Mouse (Mus musculus) frontal cortex, adult 2 months (tissue): ENCODE data around the gene Ehhadh. TPM values are rescaled to one million over a fixed set of nuclear protein-coding genes. Genes with fewer than 3 reads are reported as not detected.
"Not testable (repeated sequence)": the region's sequence is repeated elsewhere in the genome, so short reads cannot be mapped to it uniquely, and the experiment has no call there.

Experiments used
- DNase-seq, 2 experiments: peaks; one replicate each; pipeline ENCODE4 v3.0.0; 2022; ENCODE audit warnings: low spot score in 1 of 2; ENCODE audit errors: extremely low spot score in 1 of 2
- polyA plus RNA-seq: library from polyadenylated mRNA; depleted of rRNA; stranded (reverse); fragments of >200 nt; gene quantifications from 2 replicates; pipeline ENCODE4 v1.2.3, GENCODE M21; 2012; rRNA removed

The Ehhadh gene
- 5.7 and 6.1 TPM in 2 replicates for polyA plus RNA-seq

DNA sequence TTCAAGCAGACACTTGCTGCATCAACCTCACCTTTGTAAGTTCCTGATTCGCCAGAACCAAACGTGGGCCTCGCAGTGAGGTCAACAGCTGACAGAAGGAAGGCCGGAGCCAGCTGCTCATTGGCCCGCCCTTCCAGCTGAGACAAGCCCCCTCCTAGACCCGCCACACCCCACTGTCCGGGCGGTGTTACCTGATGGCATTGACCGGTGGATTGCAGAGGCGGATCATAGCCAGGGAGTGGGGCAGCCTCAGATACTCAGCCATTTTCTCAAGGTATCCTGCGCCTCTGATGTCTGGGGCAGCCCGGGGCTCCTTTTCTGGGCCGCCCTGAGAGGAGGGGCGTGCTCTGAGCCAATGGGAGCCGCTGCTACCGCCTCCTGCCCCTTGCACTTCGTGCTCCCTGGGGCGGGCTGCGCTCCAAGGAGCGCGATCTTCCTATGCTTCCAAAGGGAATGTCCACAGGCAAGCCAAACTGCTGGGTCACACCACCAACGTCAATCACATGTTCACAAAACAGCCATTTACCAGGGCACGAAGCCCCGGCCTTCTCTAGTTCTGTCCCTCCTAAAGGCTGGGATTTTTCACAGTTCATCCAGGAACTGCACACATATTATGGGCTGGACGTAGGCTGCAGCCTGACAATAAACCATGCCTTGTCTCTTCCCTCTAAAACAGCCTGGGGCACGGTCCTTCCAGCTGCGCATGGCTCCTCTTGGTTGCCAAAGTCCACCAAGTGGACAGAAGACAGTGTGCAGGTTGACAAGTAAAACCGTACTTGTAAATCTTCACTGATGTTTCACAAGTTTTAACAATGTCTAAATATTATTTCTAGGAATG lies at the start of gene Ehhadh:
Ehhadh (minus strand) TSS at position 292 of the 838 bp plus-strand sequence.
- DNase-seq: peak in 1 of 2 experiments; percentile 41

DNA sequence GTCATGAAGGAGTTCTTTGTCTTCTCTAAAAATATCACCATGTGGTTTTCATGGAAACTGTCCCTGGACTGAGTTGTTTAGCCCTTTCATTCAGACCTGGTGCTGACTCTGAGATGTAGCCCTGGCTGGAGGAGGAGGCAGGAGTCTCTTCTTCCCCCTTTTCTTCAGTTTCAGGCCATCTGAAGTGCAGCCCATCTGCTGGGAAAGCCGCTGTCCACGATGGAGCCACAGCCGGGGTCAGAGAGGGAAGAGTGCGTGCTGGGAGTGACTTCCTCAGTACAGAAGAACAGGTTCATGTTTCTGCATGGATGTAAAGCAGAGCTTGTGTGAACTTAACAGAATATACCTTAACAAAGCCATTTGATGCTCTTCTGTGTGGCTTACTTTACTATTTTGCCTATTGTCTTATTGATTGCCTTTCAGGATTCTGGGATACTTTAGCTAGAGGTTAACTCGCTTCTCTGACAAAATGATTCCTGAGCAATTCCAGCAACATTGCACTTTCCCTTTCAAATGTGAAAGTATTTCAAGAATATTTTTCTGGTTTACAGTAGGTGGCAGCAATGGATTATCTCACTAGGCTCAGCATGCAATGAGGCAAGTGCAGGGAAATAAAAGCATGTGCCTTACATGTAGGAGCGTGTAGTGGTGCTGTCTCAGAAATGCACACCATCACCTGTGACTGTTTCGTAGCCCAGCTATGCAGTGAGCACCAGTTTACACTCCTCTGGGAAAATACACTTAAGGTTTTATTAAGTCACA lies 48.9 kb upstream of the Ehhadh start:
- peak in 1 of 2 experiments; percentile 65 for DNase-seq

- DNase-seq: no peak
Observed at GRCm38 (mm10) chr16:21835584-21835931, 48.0 kb upstream of the Ehhadh start.

DNA sequence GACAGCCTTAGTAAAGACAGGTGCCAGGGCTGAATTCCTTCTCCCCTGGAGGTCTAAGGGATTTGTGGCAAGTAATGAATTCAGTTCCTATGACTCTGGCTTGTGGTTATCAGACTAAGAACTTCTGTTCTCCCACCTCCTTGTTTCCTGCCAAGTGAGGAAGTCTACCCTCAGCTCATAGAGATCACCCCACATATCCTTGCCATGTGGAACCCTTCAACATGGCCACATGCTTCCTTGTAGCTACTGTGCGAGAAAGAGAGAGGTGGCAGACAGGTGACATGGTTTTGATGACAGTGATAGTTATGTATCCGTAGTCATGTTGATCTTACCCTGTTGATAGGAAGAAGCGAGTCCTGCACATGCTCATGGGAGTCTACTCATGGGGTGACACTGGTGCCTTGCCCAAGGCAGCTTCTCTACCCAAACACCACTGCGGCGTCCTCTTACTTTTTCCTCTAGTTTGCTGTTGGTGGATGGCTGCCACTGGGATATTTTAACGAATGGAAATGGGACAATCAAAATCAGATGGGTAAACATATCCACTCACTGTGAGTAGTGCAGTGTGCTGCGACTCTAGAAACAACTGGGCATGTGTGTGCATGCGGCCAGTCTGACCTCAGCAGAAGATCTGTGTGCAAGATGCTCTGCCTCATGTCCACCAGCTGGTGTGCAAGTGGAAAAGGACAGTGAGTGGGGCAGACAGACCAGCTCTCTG lies 47.4 kb upstream of the Ehhadh start:
- no peak for DNase-seq

GRCm38 (mm10) chr16:21833970-21834369 lies 46.4 kb upstream of the Ehhadh start:
- DNase-seq: no peak

- DNase-seq: no peak
Observed at GRCm38 (mm10) chr16:21833469-21833868, 45.9 kb upstream of the Ehhadh start.

- no peak for DNase-seq
Observed at GRCm38 (mm10) chr16:21831764-21832163, 44.2 kb upstream of the Ehhadh start.

DNA sequence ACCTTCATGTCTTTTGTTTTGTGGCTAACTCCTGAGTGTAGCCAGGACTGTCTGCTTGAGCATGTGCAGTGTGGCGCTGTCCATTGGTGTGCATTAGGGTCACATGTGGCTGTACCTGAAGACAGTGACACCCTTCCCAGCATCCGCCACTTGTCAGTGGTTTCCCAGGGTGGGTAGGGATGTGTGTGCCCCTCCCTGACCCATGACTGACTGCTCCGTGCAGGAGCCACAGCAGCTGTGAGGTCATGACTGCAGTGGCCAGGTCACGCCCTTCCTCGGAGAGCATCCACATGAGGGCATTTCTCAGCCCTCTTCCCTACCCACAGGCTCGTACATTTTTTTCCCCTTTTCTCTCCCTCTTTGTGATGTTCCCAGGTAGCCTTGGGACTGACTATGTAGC lies 43.2 kb upstream of the Ehhadh start:
- no peak for DNase-seq

- DNase-seq: no peak
Observed at GRCm38 (mm10) chr16:21829711-21830110, 42.1 kb upstream of the Ehhadh start.

DNA sequence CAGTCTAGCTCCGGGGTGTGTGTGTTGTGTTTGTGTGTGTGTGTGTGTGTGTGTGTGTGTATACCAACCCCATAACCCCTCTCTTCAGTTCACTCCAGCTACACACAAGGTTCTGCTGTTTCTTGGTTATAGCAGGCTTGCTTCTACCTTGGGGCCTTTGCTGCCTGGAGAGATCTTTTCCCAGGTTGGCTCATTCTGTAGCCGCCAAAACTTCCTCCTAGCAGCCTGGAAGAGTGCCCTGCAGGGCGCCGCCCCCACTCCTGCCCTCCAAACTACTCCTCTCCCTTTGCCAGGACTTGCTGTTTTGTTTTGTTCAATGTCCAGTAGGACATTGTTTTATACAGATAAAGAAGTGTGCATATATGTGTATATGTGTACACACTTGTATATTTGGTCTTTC lies 40.0 kb upstream of the Ehhadh start:
- DNase-seq: no peak

DNA sequence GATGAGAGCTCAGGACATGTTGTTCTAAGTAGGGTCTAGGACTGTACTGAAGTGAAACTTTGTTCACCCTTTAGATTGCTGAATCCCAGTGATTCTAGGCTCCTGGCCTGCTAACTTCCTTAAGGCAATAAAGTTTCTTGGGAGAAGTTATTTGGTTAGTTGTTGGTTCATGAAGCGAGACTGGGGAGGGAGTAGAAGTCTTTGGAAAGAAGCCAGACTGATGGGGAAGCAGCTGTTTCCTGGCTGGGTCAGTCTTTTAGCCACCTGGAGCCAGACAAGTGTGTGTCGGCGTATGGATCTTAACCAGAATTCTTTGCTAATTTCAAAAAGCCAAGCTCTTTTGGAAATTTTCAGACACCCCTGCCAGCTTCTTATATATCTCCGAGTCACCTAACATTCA lies 39.5 kb upstream of the Ehhadh start:
- DNase-seq: no peak

DNA sequence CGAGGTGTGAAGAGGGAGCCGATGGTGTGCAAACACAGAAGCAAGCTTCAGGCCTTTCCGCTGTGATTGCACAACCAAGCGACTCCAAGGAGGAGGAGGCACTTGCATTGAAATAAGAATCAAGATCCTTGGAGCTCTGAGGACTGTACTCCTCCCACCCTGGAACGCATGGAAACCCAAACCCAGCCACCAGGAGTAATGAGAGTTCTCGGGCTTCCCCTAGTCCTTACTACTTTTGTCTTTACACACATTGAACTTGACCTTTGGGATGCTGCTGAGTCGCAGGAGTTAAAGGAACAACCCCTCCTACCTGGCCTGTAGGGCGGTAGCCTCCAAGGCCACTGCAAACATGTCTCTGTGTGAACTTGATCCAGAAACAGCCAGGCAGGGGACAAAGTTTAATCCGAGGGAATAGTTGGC lies 38.0 kb upstream of the Ehhadh start:
- DNase-seq: no peak

- no peak for DNase-seq
Observed at GRCm38 (mm10) chr16:21818629-21819028, 31.0 kb upstream of the Ehhadh start.

DNA sequence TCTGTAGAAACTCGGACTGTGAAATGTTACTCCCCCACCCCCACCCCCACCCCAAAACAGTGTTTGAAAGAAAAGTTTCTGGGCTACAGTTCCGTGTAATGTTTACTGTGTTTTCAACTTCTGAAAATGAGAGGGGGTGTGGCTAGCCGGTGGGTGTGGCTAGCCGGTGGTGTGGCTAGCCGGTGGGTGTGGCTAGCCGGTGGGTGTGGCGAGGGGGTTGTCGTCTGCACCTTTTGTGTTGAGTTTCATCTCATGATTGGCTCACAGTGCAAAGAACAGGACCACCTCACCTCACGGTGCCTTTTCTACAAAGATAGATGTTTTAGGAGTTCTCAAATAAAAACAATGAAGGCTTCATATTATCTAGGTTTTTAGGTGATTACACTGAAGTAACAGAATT lies 30.5 kb upstream of the Ehhadh start:
- DNase-seq: no peak

DNA sequence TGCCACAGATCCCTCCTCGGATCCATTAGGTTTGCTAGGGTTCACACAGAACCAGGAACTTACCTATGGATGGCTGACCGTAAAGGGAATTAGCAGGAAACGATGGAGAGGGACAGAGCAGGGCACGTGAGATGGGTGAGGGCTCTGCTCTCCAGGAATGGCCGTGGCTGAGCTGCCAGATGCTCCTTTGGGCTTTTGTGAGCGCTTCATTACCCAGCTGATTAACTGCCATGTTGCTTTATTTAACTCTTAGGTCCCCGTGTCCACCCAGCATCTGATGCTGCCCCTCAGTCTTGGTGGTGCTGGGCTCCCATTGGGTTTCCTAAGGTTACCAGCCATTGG lies 28.0 kb upstream of the Ehhadh start:
- DNase-seq: no peak

DNA sequence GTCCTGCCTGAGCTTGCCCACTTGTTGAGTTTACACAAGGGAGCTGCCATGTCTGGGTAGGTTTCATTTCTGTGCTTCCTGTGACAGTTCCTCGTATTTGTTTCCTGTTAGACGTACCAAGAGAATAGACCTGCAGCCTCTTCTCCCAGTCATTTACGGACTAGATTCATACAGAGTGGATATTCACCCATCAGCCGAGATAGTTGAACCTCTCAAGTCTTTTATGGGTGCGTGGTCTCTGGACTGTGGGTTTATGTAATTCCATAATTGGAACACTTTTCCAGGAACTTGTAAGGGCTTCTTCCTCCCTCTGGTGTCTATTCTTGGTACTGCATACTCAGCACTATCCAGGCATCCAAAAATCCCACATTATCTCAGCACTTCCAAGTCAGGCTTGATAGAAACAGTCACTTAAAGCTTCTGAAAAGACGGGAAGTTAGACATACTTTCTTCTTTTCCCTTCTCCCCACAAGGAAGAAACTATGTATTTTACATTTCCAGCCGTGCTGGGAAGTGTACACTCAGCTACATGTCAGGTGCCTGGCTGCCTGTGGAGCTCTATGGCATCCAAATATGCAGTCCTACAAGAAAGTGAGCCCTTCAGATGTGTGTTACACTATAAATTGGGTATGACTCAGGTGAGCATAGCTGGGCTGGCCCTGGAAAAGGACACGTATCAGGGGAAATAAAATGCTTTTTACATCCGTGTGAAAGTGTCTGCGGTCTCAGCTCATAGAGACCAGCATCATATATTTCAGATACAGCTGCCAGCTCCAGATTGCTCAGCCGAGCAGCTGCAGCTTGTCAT lies 27.5 kb upstream of the Ehhadh start:
- DNase-seq: peak; percentile 44 to 90

- DNase-seq: no peak
Observed at GRCm38 (mm10) chr16:21813164-21813834, 25.7 kb upstream of the Ehhadh start.

GRCm38 (mm10) chr16:21807786-21808185 lies 20.2 kb upstream of the Ehhadh start:
- not testable (repeated sequence) for DNase-seq

DNA sequence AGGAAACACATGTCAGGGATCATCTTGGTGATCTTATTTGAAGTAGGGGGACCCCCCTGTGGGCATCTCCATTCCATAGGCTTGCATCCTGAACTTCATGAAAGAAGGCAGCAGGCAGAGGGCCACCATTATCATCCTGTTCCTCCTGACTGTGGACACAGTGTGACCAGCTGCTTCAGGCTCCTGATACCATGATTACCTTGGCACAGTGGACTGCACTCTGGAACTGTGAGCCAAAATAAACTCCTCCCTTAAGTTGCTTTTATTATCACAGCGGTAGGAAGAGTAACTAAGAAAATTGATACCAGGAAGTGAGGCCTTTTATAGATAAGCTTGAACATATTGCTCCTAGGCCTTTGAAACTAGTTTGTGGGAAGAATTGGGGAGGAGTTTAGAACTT lies 19.3 kb upstream of the Ehhadh start:
- DNase-seq: no peak

- DNase-seq: no peak
Observed at GRCm38 (mm10) chr16:21804258-21804657, 16.7 kb upstream of the Ehhadh start.
